Mouse (Mus musculus) liver, embryonic 12.5 days (tissue): ENCODE results near the gene Treml4. TPM values are rescaled to one million over a fixed set of nuclear protein-coding genes. Genes with fewer than 3 reads are reported as not detected.

ENCODE experiments used
- ATAC-seq: fragments of 200-750 bp; cut with Nextera tagmentation; 2 replicates; pipeline ENCODE4 v1.8.0; 2017; ENCODE audit warnings: moderate number of reproducible peaks, mild to moderate bottlenecking, moderate library complexity
- H3K27ac ChIP-seq: fragments of 300-500 bp; sonication (generic); 2 replicates; pipeline ENCODE4 v1.5.1; 2016; ENCODE audit warnings: mild to moderate bottlenecking
- H3K27me3 ChIP-seq: fragments of 300-500 bp; sonication (generic); replicated peaks from 2 replicates; pipeline ENCODE4 v1.6.1; 2016; ENCODE audit warnings: mild to moderate bottlenecking, moderate library complexity
- H3K36me3 ChIP-seq: fragments of 300-500 bp; sonication (generic); 2 replicates; pipeline ENCODE4 v1.6.1; 2016; ENCODE audit warnings: mild to moderate bottlenecking, moderate library complexity
- H3K4me1 ChIP-seq: fragments of 300-500 bp; sonication (generic); 2 replicates; pipeline ENCODE4 v1.6.1; 2016
- H3K4me2 ChIP-seq: fragments of 300-500 bp; sonication (generic); 2 replicates; pipeline ENCODE4 v1.6.1; 2016; ENCODE audit warnings: mild to moderate bottlenecking, moderate library complexity
- H3K4me3 ChIP-seq: fragments of 300-500 bp; sonication (generic); 2 replicates; pipeline ENCODE4 v1.5.1; 2016; ENCODE audit warnings: mild to moderate bottlenecking, moderate library complexity
- H3K9ac ChIP-seq: fragments of 300-500 bp; sonication (generic); 2 replicates; pipeline ENCODE4 v1.6.1; 2016; ENCODE audit warnings: mild to moderate bottlenecking, moderate library complexity
- H3K9me3 ChIP-seq: fragments of 300-500 bp; sonication (generic); replicated peaks from 2 replicates; pipeline ENCODE4 v1.6.1; 2016; ENCODE audit warnings: mild to moderate bottlenecking, moderate library complexity
- WGBS: fragments of 180-500 bp; shearing (Covaris S2); methylation state at CpG from one replicate; pipeline ENCODE4 v1.1.7; 2016; ENCODE audit not compliant: insufficient replicate concordance; 5-methylcytosine and 5-hydroxymethylcytosine counted together
- polyA plus RNA-seq: library from polyadenylated mRNA; unstranded; fragments of >200 nt; fragmentation: Nextera tagmentation; extraction: Ambion mirVana; gene quantifications from 2 replicates; pipeline ENCODE4 v1.2.1, GENCODE M21; 2016

Treml4 gene
- polyA plus RNA-seq, 1 experiment from 2014 or later: 2.8 TPM

- Histone ChIP-seq H3K27me3 (no peaks in the 10 kb centered on the region), H3K4me3 (no peak overlapping the region), H3K4me1 (no peaks in the 10 kb centered on the region), H3K4me2 (no peak overlapping the region), H3K27ac (no peak overlapping the region), H3K36me3 (no peaks in the 10 kb centered on the region), H3K9me3 (no peaks in the 10 kb centered on the region), H3K9ac (no peak overlapping the region)
- no peak for ATAC-seq
These were observed 7.5 kb upstream of the Treml4 start for GRCm38 (mm10) chr17:48256575-48256974.

GRCm38 (mm10) chr17:48261868-48262267, 2.2 kb upstream of the Treml4 start:
- no peaks in the 10 kb centered on the region for H3K9me3 ChIP-seq
- no peak for ATAC-seq
- WGBS: 48% methylated on average over 2 of the region's 2 CpGs

GRCm38 (mm10) chr17:48264662-48265061, 567 bp downstream of the Treml4 start:
- no peaks in the 10 kb centered on the region for H3K36me3 ChIP-seq
- no peaks in the 10 kb centered on the region for H3K27me3 ChIP-seq
- peak overlapping the region; percentile 14; the same call in 1 of the 2 replicates for H3K4me2 ChIP-seq
- peaks cover 43% of the 10 kb centered on the region for H3K4me1 ChIP-seq
- H3K27ac ChIP-seq: peak overlapping the region; percentile 61
- 74% methylated on average over 7 of the region's 7 CpGs for WGBS
- no peak overlapping the region for H3K9ac ChIP-seq
- no peak overlapping the region for H3K4me3 ChIP-seq
- H3K9me3 ChIP-seq: no peaks in the 10 kb centered on the region
- peak; percentile 78 for ATAC-seq

More at GRCm38 (mm10) chr17:48261868-48262267, 2.2 kb upstream of the Treml4 start:
- Histone ChIP-seq H3K4me1 (peaks cover 18% of the 10 kb centered on the region), H3K27me3 (no peaks in the 10 kb centered on the region), H3K4me3 (no peak overlapping the region), H3K36me3 (no peaks in the 10 kb centered on the region), H3K4me2 (no peak overlapping the region), H3K9ac (no peak overlapping the region), H3K27ac (no peak overlapping the region)

GRCm38 (mm10) chr17:48266138-48266537, 2.0 kb downstream of the Treml4 start:
- 78% methylated on average over 2 of the region's 2 CpGs for WGBS
- Histone ChIP-seq H3K9me3 (no peaks in the 10 kb centered on the region), H3K27me3 (no peaks in the 10 kb centered on the region), H3K4me3 (no peak overlapping the region), H3K27ac (0 out of 2 replicates have a peak overlapping the region, but pooled peaks have one; percentile 1), H3K36me3 (no peaks in the 10 kb centered on the region), H3K9ac (no peak overlapping the region), H3K4me2 (no peak overlapping the region), H3K4me1 (peaks cover 56% of the 10 kb centered on the region)
- ATAC-seq: no peak

GRCm38 (mm10) chr17:48266610-48267304, 2.7 kb downstream of the Treml4 start:
- Histone ChIP-seq H3K4me2 (no peak overlapping the region), H3K27me3 (no peaks in the 10 kb centered on the region), H3K4me1 (peaks cover 62% of the 10 kb centered on the region), H3K27ac (0 out of 2 replicates have a peak overlapping the region, but pooled peaks have one; percentile 1), H3K36me3 (no peaks in the 10 kb centered on the region), H3K9ac (no peak overlapping the region), H3K9me3 (no peaks in the 10 kb centered on the region), H3K4me3 (no peak overlapping the region)
- no peak for ATAC-seq
- 50% methylated on average over 2 of the region's 2 CpGs for WGBS

GRCm38 (mm10) chr17:48267591-48267990, 3.5 kb downstream of the Treml4 start:
- 19% methylated on average over 1 of the region's 1 CpGs for WGBS
- peak overlapping the region; percentile 0; the same call in 1 of the 2 replicates for H3K4me2 ChIP-seq

GRCm38 (mm10) chr17:48268276-48268675, 4.2 kb downstream of the Treml4 start:
- Histone ChIP-seq H3K27me3 (no peaks in the 10 kb centered on the region), H3K4me3 (no peak overlapping the region), H3K9me3 (no peaks in the 10 kb centered on the region), H3K9ac (no peak overlapping the region), H3K27ac (no peak overlapping the region), H3K36me3 (no peaks in the 10 kb centered on the region), H3K4me2 (no peak overlapping the region), H3K4me1 (peaks cover 75% of the 10 kb centered on the region)
- ATAC-seq: no peak

More at GRCm38 (mm10) chr17:48267591-48267990, 3.5 kb downstream of the Treml4 start:
- H3K27ac ChIP-seq: no peak overlapping the region
- peaks cover 68% of the 10 kb centered on the region for H3K4me1 ChIP-seq
- ATAC-seq: peak; percentile 25; the same call in 1 of the 2 replicates
- H3K9ac ChIP-seq: no peak overlapping the region
- no peaks in the 10 kb centered on the region for H3K27me3 ChIP-seq
- no peaks in the 10 kb centered on the region for H3K36me3 ChIP-seq
- H3K9me3 ChIP-seq: no peaks in the 10 kb centered on the region
- no peak overlapping the region for H3K4me3 ChIP-seq

GRCm38 (mm10) chr17:48269833-48270232, 5.7 kb downstream of the Treml4 start:
- ATAC-seq: no peak
- Histone ChIP-seq H3K27me3 (no peaks in the 10 kb centered on the region), H3K9ac (peak overlapping the region; percentile 32; the same call in 1 of the 2 replicates), H3K4me3 (no peak overlapping the region), H3K27ac (peak overlapping the region; percentile 94), H3K36me3 (no peaks in the 10 kb centered on the region), H3K4me2 (peak overlapping the region; percentile 67), H3K4me1 (peaks cover 82% of the 10 kb centered on the region), H3K9me3 (no peaks in the 10 kb centered on the region)
- WGBS: 52% methylated on average over 4 of the region's 4 CpGs

- Histone ChIP-seq H3K36me3 (no peaks in the 10 kb centered on the region), H3K9ac (peak overlapping the region; percentile 63), H3K9me3 (no peaks in the 10 kb centered on the region), H3K27me3 (no peaks in the 10 kb centered on the region), H3K27ac (peak overlapping the region; percentile 94), H3K4me2 (peak overlapping the region; percentile 67), H3K4me3 (peak overlapping the region; percentile 40), H3K4me1 (peaks cover 85% of the 10 kb centered on the region)
- ATAC-seq: peak; percentile 94
- 14% methylated on average over 5 of the region's 5 CpGs for WGBS
These were observed 8.1 kb downstream of the Treml4 start for GRCm38 (mm10) chr17:48272158-48272557.

- no peaks in the 10 kb centered on the region for H3K27me3 ChIP-seq
- WGBS: 47% methylated on average over 4 of the region's 4 CpGs
- H3K9me3 ChIP-seq: no peaks in the 10 kb centered on the region
- H3K4me1 ChIP-seq: peaks cover 80% of the 10 kb centered on the region
- no peaks in the 10 kb centered on the region for H3K36me3 ChIP-seq
- H3K27ac ChIP-seq: peak overlapping the region; percentile 94
- peak overlapping the region; percentile 67 for H3K4me2 ChIP-seq
- peak overlapping the region; percentile 40 for H3K4me3 ChIP-seq
- H3K9ac ChIP-seq: peak overlapping the region; percentile 63
- peak; percentile 54 for ATAC-seq
These were observed 8.5 kb downstream of the Treml4 start for GRCm38 (mm10) chr17:48272598-48272997.

GRCm38 (mm10) chr17:48274098-48274497, 10.0 kb downstream of the Treml4 start:
- no peak overlapping the region for H3K9ac ChIP-seq

GRCm38 (mm10) chr17:48274885-48275284, 10.8 kb downstream of the Treml4 start:
- H3K9me3 ChIP-seq: no peaks in the 10 kb centered on the region
- no peak overlapping the region for H3K4me3 ChIP-seq
- H3K27ac ChIP-seq: peak overlapping the region; percentile 94; the same call in 1 of the 2 replicates
- peaks cover 77% of the 10 kb centered on the region for H3K4me1 ChIP-seq
- 25% methylated on average over 6 of the region's 6 CpGs for WGBS
- H3K4me2 ChIP-seq: no peak overlapping the region
- H3K27me3 ChIP-seq: no peaks in the 10 kb centered on the region
- no peaks in the 10 kb centered on the region for H3K36me3 ChIP-seq
- ATAC-seq: no peak
- H3K9ac ChIP-seq: no peak overlapping the region

More at GRCm38 (mm10) chr17:48274098-48274497, 10.0 kb downstream of the Treml4 start:
- 47% methylated on average over 4 of the region's 4 CpGs for WGBS
- Histone ChIP-seq H3K4me1 (peaks cover 77% of the 10 kb centered on the region), H3K27me3 (no peaks in the 10 kb centered on the region), H3K4me3 (no peak overlapping the region), H3K36me3 (no peaks in the 10 kb centered on the region), H3K27ac (peak overlapping the region; percentile 94), H3K4me2 (no peak overlapping the region), H3K9me3 (no peaks in the 10 kb centered on the region)
- no peak for ATAC-seq
